25 mouse cellular contexts compared by ENCODE assay signal in genomic region chr12:111986756-111987155, GRCm38 (mm10). TPM values are rescaled to one million over a fixed set of nuclear protein-coding genes. Genes with fewer than 3 reads are reported as not detected.
DNase-seq lines count a peak whose midpoint lies in the region; ATAC-seq lines count a peak whose summit lies in the region.
"Had no signal": no experiment of that assay in that cellular context is flagged by ENCODE, and none has a peak within 500 bp of the region (broad histone marks: within the 10 kb centered on the region; RNA-seq: fewer than 3 reads in every experiment).

No protein-coding gene starts in this region.

- no peak overlapping the region for H3K4me2 ChIP-seq in heart, embryonic 12.5 days
- peak overlapping the region; percentile 6; the same call in 1 of the 2 replicates for H3K4me2 ChIP-seq in neural tube, embryonic 15.5 days
- H3K4me2 ChIP-seq: heart, embryonic 11.5 days; hindbrain, embryonic 12.5 days had no signal

- ATAC-seq in heart, embryonic 12.5 days (ENCODE audit: insufficient number of reproducible peaks, low FRiP score): no peak
- ATAC-seq in neural tube, embryonic 15.5 days (ENCODE audit: low FRiP score): no peak
- ATAC-seq in megakaryocyte progenitor cell, adult 5-6 weeks (replicated peaks; ENCODE audit: poor library complexity): no peak
- ATAC-seq: CD4-positive, CD25-positive, alpha-beta regulatory T cell, adult 4 months; forebrain, embryonic 14.5 days; hindbrain, postnatal 0 days had no signal

- intact Hi-C loops in heart, postnatal 10 days (cut with DNase I): no loop called here

- WGBS in heart, embryonic 12.5 days: 48% methylated on average over 9 of the region's 9 CpGs
- WGBS in neural tube, embryonic 15.5 days: 54% methylated on average over 9 of the region's 9 CpGs

- no peaks in the 10 kb centered on the region; the same call in 1 of the 2 replicates for H3K4me1 ChIP-seq in heart, embryonic 12.5 days (replicated peaks)
- H3K4me1 ChIP-seq in neural tube, embryonic 15.5 days: peaks cover 5% of the 10 kb centered on the region
- H3K4me1 ChIP-seq: hindbrain, embryonic 12.5 days had no signal

- no peak overlapping the region for H3K4me3 ChIP-seq in heart, embryonic 12.5 days
- H3K4me3 ChIP-seq in neural tube, embryonic 15.5 days (replicated peaks): no peak overlapping the region
- H3K4me3 ChIP-seq: heart, adult 2 months; hindbrain, embryonic 12.5 days had no signal

- no peaks in the 10 kb centered on the region for H3K27me3 ChIP-seq in heart, embryonic 12.5 days (replicated peaks)
- H3K27me3 ChIP-seq in neural tube, embryonic 15.5 days (replicated peaks): no peaks in the 10 kb centered on the region
- H3K27me3 ChIP-seq: hindbrain, embryonic 12.5 days had no signal

- H3K9me3 ChIP-seq in heart, embryonic 12.5 days (replicated peaks): no peaks in the 10 kb centered on the region
- H3K9me3 ChIP-seq in neural tube, embryonic 15.5 days (replicated peaks): no peaks in the 10 kb centered on the region
- H3K9me3 ChIP-seq: G1E; hindbrain, embryonic 12.5 days had no signal

- H3K27ac ChIP-seq in heart, embryonic 12.5 days (ENCODE audit: poor library complexity, severe bottlenecking): no peak overlapping the region
- H3K27ac ChIP-seq in neural tube, embryonic 15.5 days (replicated peaks): 0 out of 2 replicates have a peak overlapping the region, but pooled peaks have one; percentile 5
- H3K27ac ChIP-seq: heart, adult 2 months; hindbrain, embryonic 12.5 days; hindbrain, postnatal 0 days had no signal

- DNase-seq in adrenal gland, adult (ENCODE audit: inconsistent age in 2 of 2, low spot score in 1 of 2): peak; percentile 23 to 78
- DNase-seq in adrenal gland, postnatal 4 days (ENCODE audit: low spot score in 2 of 2): no peak
- DNase-seq in heart, postnatal 10 days: no peak
- DNase-seq in retina, postnatal 1 day: peak; percentile 34
- DNase-seq in retina, embryonic 14.5 days (ENCODE audit: low spot score): no peak
- DNase-seq: B cell, adult 2 months; cerebellum, adult 11-12 months; cerebellum, adult 9-10 months; cerebellum, postnatal 25 days; gastrocnemius, postnatal 10 days; heart, adult 2 months; heart, postnatal 36 days; kidney, adult 11 months had no signal

- no peaks in the 10 kb centered on the region for H3K36me3 ChIP-seq in heart, embryonic 12.5 days
- H3K36me3 ChIP-seq in neural tube, embryonic 15.5 days: no peaks in the 10 kb centered on the region
- H3K36me3 ChIP-seq: G1E; hindbrain, embryonic 12.5 days had no signal

- 0 out of 2 replicates have a peak overlapping the region, but pooled peaks have one; percentile 16 for H3K9ac ChIP-seq in heart, embryonic 12.5 days
- 0 out of 2 replicates have a peak overlapping the region, but pooled peaks have one; percentile 14 for H3K9ac ChIP-seq in neural tube, embryonic 15.5 days (replicated peaks)
- H3K9ac ChIP-seq: hindbrain, embryonic 12.5 days had no signal

RNA-seq across cellular contexts. Expression of gene Rd3l, which starts 5.6 kb away (rescaled TPM):
- total RNA-seq in adrenal gland, postnatal 4 days (2021): not detected
- 0.62 and 0.64 TPM in 2 replicates for polyA plus RNA-seq in heart, embryonic 12.5 days (2016; fragmentation: Nextera tagmentation; extraction: Ambion mirVana)
- total RNA-seq in heart, postnatal 10 days (2021): under 1 TPM; 0.26 to 0.64 TPM
- polyA plus RNA-seq in neural tube, embryonic 15.5 days (2015; fragmentation: Nextera tagmentation; extraction: Ambion mirVana): not detected in 2 replicates
- total RNA-seq in megakaryocyte progenitor cell, adult 5-6 weeks (2015): not detected in 2 replicates
- not detected in 2 replicates for total RNA-seq in megakaryocyte progenitor cell, adult 5-6 weeks (2017)
- total RNA-seq: gastrocnemius, postnatal 10 days had no signal
- polyA plus RNA-seq: CD4-positive, CD25-positive, alpha-beta regulatory T cell, adult 4 months; embryonic facial prominence, embryonic 14.5 days; forebrain, embryonic 14.5 days; G1E; gonadal fat pad, adult 2 months; heart, adult 2 months; hindbrain, embryonic 12.5 days; hindbrain, postnatal 0 days; intestine, embryonic 14.5 days had no signal

RNA-seq across cellular contexts. Expression of gene Tdrd9, which starts 15.4 kb away (rescaled TPM):
- under 1 TPM; 0.34 to 0.40 TPM for total RNA-seq in adrenal gland, postnatal 4 days (2021)
- polyA plus RNA-seq in heart, embryonic 12.5 days (2016; fragmentation: Nextera tagmentation; extraction: Ambion mirVana): 0.14 and 0.37 TPM in 2 replicates
- under 1 TPM; 0.15 to 0.26 TPM for total RNA-seq in heart, postnatal 10 days (2021)
- 0.18 and 0.37 TPM in 2 replicates for polyA plus RNA-seq in neural tube, embryonic 15.5 days (2015; fragmentation: Nextera tagmentation; extraction: Ambion mirVana)
- total RNA-seq in megakaryocyte progenitor cell, adult 5-6 weeks (2015): not detected in 2 replicates
- not detected in 2 replicates for total RNA-seq in megakaryocyte progenitor cell, adult 5-6 weeks (2017)
- polyA plus RNA-seq: CD4-positive, CD25-positive, alpha-beta regulatory T cell, adult 4 months; G1E had no signal

RNA-seq across cellular contexts. Expression of gene Atp5mpl, which starts 20.0 kb away (rescaled TPM):
- 100 to 1,000 TPM; 402 to 432 TPM for total RNA-seq in adrenal gland, postnatal 4 days (2021)
- polyA plus RNA-seq in heart, embryonic 12.5 days (2016; fragmentation: Nextera tagmentation; extraction: Ambion mirVana): 1,412 and 1,427 TPM in 2 replicates
- 1,000 to 10,000 TPM; 1,429 to 1,432 TPM for total RNA-seq in heart, postnatal 10 days (2021)
- polyA plus RNA-seq in neural tube, embryonic 15.5 days (2015; fragmentation: Nextera tagmentation; extraction: Ambion mirVana): 809 and 987 TPM in 2 replicates
- total RNA-seq in megakaryocyte progenitor cell, adult 5-6 weeks (2015): 491 and 507 TPM in 2 replicates
- 601 and 839 TPM in 2 replicates for total RNA-seq in megakaryocyte progenitor cell, adult 5-6 weeks (2017)

Comparison
In these comparisons a context has a peak if more than half of its experiments do, and no peak if none do; other contexts are left out.
1. DNase-seq: peak in adrenal gland, adult (2 of 2) and retina, postnatal 1 day (single experiment); none in adrenal gland, postnatal 4 days (0 of 2), heart, postnatal 10 days (0 of 2) and retina, embryonic 14.5 days (single experiment).